15 mouse cellular contexts compared by ENCODE assay signal in genomic region chr12:68910590-68910989, GRCm38 (mm10).
DNase-seq lines count a peak whose midpoint lies in the region; ATAC-seq lines count a peak whose summit lies in the region.
"Had no signal": no experiment of that assay in that cellular context is flagged by ENCODE, and none has a peak within 500 bp of the region (broad histone marks: within the 10 kb centered on the region; RNA-seq: fewer than 3 reads in every experiment).

No protein-coding gene starts in this region.

- intact Hi-C loops in heart, postnatal 36 days (cut with DNase I), result no loop called here

- H3K27ac ChIP-seq in heart, embryonic 12.5 days (ENCODE audit: poor library complexity, severe bottlenecking), result no peak overlapping the region
- no peak overlapping the region for H3K27ac ChIP-seq in kidney, embryonic 14.5 days (ENCODE audit: low read depth, low read length)
- no peak overlapping the region for H3K27ac ChIP-seq in midbrain, embryonic 16.5 days (ENCODE audit: low read length)
- no peak overlapping the region for H3K27ac ChIP-seq in midbrain, embryonic 13.5 days
- no peak overlapping the region for H3K27ac ChIP-seq in intestine, embryonic 16.5 days (ENCODE audit: low read length)
- H3K27ac ChIP-seq: forebrain, embryonic 13.5 days; hindbrain, embryonic 14.5 days; liver, embryonic 12.5 days had no signal

- H3K4me1 ChIP-seq in heart, embryonic 12.5 days (replicated peaks), result no peaks in the 10 kb centered on the region
- H3K4me1 ChIP-seq in kidney, embryonic 14.5 days (ENCODE audit: control insufficient read depth, insufficient read depth, low read length), result no peaks in the 10 kb centered on the region
- H3K4me1 ChIP-seq in midbrain, embryonic 16.5 days (ENCODE audit: control insufficient read depth, insufficient read depth, low read length), result peaks cover 3% of the 10 kb centered on the region; the same call in 1 of the 2 replicates
- no peaks in the 10 kb centered on the region for H3K4me1 ChIP-seq in midbrain, embryonic 13.5 days (replicated peaks)
- no peaks in the 10 kb centered on the region for H3K4me1 ChIP-seq in intestine, embryonic 16.5 days (ENCODE audit: control insufficient read depth, insufficient read depth, low read length)
- H3K4me1 ChIP-seq: forebrain, embryonic 13.5 days; liver, embryonic 12.5 days had no signal

- no peaks in the 10 kb centered on the region for H3K9me3 ChIP-seq in heart, embryonic 12.5 days (replicated peaks)
- H3K9me3 ChIP-seq in kidney, embryonic 14.5 days (ENCODE audit: control insufficient read depth, low read length), result no peaks in the 10 kb centered on the region
- H3K9me3 ChIP-seq in midbrain, embryonic 16.5 days (replicated peaks; ENCODE audit: control insufficient read depth, low read length, poor library complexity, severe bottlenecking), result no peaks in the 10 kb centered on the region
- no peaks in the 10 kb centered on the region for H3K9me3 ChIP-seq in midbrain, embryonic 13.5 days
- H3K9me3 ChIP-seq in intestine, embryonic 16.5 days (ENCODE audit: control insufficient read depth, low read length), result no peaks in the 10 kb centered on the region
- H3K9me3 ChIP-seq: forebrain, embryonic 13.5 days; liver, embryonic 12.5 days had no signal

- 0 out of 2 replicates have a peak overlapping the region, but pooled peaks have one; percentile 16 for H3K4me2 ChIP-seq in heart, embryonic 12.5 days
- no peak overlapping the region for H3K4me2 ChIP-seq in kidney, embryonic 14.5 days (replicated peaks; ENCODE audit: low read depth, low read length)
- H3K4me2 ChIP-seq in midbrain, embryonic 16.5 days (ENCODE audit: low read length), result peak overlapping the region; percentile 12; the same call in 1 of the 2 replicates
- H3K4me2 ChIP-seq in midbrain, embryonic 13.5 days (replicated peaks), result no peak overlapping the region
- H3K4me2 ChIP-seq in intestine, embryonic 16.5 days (ENCODE audit: low read depth, low read length), result no peak overlapping the region
- H3K4me2 ChIP-seq: forebrain, embryonic 13.5 days; hindbrain, embryonic 14.5 days; liver, embryonic 12.5 days had no signal

- 30% methylated on average over 6 of the region's 6 CpGs for WGBS in heart, embryonic 12.5 days
- 37% methylated on average over 6 of the region's 6 CpGs for WGBS in kidney, embryonic 14.5 days
- 38% methylated on average over 6 of the region's 6 CpGs for WGBS in midbrain, embryonic 16.5 days
- WGBS in midbrain, embryonic 13.5 days, result 37% methylated on average over 6 of the region's 6 CpGs
- WGBS in intestine, embryonic 16.5 days, result 31% methylated on average over 6 of the region's 6 CpGs

- no peak overlapping the region for H3K4me3 ChIP-seq in heart, embryonic 12.5 days
- no peak overlapping the region for H3K4me3 ChIP-seq in kidney, embryonic 14.5 days (ENCODE audit: low read length)
- H3K4me3 ChIP-seq in midbrain, embryonic 16.5 days (ENCODE audit: low read depth, low read length), result no peak overlapping the region
- H3K4me3 ChIP-seq in midbrain, embryonic 13.5 days (replicated peaks), result no peak overlapping the region
- H3K4me3 ChIP-seq in intestine, embryonic 16.5 days (ENCODE audit: low read length), result no peak overlapping the region
- H3K4me3 ChIP-seq: forebrain, embryonic 13.5 days; liver, embryonic 12.5 days had no signal

- DNase-seq in heart, postnatal 36 days, result no peak
- peak; percentile 45 for DNase-seq in kidney, postnatal 14 days
- peak; percentile 5 to 24 for DNase-seq in lung, postnatal 4 days
- DNase-seq: B cell, adult 2 months; cerebellum, adult 2 months; thymus, adult 18-20 months had no signal

- no peak overlapping the region for H3K9ac ChIP-seq in heart, embryonic 12.5 days
- no peak overlapping the region for H3K9ac ChIP-seq in kidney, embryonic 14.5 days (ENCODE audit: low read depth, low read length)
- no peak overlapping the region for H3K9ac ChIP-seq in midbrain, embryonic 16.5 days (ENCODE audit: low read depth, low read length)
- H3K9ac ChIP-seq in midbrain, embryonic 13.5 days (replicated peaks), result no peak overlapping the region
- H3K9ac ChIP-seq in intestine, embryonic 16.5 days (ENCODE audit: low read depth, low read length), result no peak overlapping the region
- H3K9ac ChIP-seq: forebrain, embryonic 13.5 days; hindbrain, embryonic 14.5 days; liver, embryonic 12.5 days had no signal

- H3K36me3 ChIP-seq in heart, embryonic 12.5 days, result no peaks in the 10 kb centered on the region
- H3K36me3 ChIP-seq in kidney, embryonic 14.5 days (ENCODE audit: control insufficient read depth, insufficient read depth, low read length), result no peaks in the 10 kb centered on the region
- no peaks in the 10 kb centered on the region for H3K36me3 ChIP-seq in midbrain, embryonic 16.5 days (ENCODE audit: control insufficient read depth, insufficient read depth, low read length)
- H3K36me3 ChIP-seq in midbrain, embryonic 13.5 days, result no peaks in the 10 kb centered on the region
- H3K36me3 ChIP-seq in intestine, embryonic 16.5 days (ENCODE audit: control insufficient read depth, insufficient read depth, low read length), result no peaks in the 10 kb centered on the region
- H3K36me3 ChIP-seq: liver, embryonic 12.5 days had no signal

- H3K27me3 ChIP-seq in heart, embryonic 12.5 days (replicated peaks), result no peaks in the 10 kb centered on the region
- H3K27me3 ChIP-seq in kidney, embryonic 14.5 days (ENCODE audit: control insufficient read depth, insufficient read depth, low read length), result no peaks in the 10 kb centered on the region
- H3K27me3 ChIP-seq in midbrain, embryonic 16.5 days (ENCODE audit: control insufficient read depth, insufficient read depth, low read depth, low read length), result no peaks in the 10 kb centered on the region
- no peaks in the 10 kb centered on the region for H3K27me3 ChIP-seq in midbrain, embryonic 13.5 days
- no peaks in the 10 kb centered on the region for H3K27me3 ChIP-seq in intestine, embryonic 16.5 days (replicated peaks; ENCODE audit: control insufficient read depth, insufficient read depth, low read length)
- H3K27me3 ChIP-seq: forebrain, embryonic 13.5 days; liver, embryonic 12.5 days had no signal

- no peak for ATAC-seq in heart, embryonic 12.5 days (ENCODE audit: insufficient number of reproducible peaks, low FRiP score)
- no peak for ATAC-seq in kidney, embryonic 14.5 days (ENCODE audit: low FRiP score, low TSS enrichment)
- ATAC-seq in midbrain, embryonic 16.5 days, result no peak; the same call in 1 of the 2 replicates
- ATAC-seq in midbrain, embryonic 13.5 days, result no peak
- ATAC-seq in intestine, embryonic 16.5 days, result no peak
- ATAC-seq: forebrain, embryonic 13.5 days; intestine, postnatal 0 days; liver, embryonic 12.5 days had no signal

Comparison
In these comparisons a context has a peak if more than half of its experiments do, and no peak if none do; other contexts are left out.
1. H3K4me2 ChIP-seq: peak in heart, embryonic 12.5 days (single experiment) and midbrain, embryonic 16.5 days (single experiment); none in kidney, embryonic 14.5 days (single experiment), midbrain, embryonic 13.5 days (single experiment) and intestine, embryonic 16.5 days (single experiment).
2. DNase-seq: peak in kidney, postnatal 14 days (single experiment) and lung, postnatal 4 days (2 of 2); none in heart, postnatal 36 days (0 of 2).